Mouse (Mus musculus): ENCODE measurements around the gene Rps2.

The Rps2 gene

DNA sequence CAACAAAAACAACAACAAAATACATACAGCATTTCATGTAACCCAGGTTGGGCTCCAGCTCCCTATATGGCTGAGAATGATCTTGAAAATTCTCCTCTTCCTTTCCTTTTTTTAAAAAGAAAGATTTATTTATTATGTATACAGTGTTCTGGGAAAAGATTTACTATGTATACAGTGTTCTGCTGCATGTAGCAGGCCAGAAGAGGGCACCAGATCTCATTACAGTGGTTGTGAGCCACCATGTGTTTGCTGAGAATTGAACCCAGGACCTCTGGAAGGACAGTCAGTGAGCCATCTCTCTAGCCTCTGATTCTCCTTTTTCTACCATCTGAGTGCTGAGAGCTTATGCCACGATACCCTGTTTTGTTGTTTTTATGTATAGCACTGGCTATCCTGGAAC is 16.6 kb downstream of the Rps2 start:
- no peak for DNase-seq

DNA sequence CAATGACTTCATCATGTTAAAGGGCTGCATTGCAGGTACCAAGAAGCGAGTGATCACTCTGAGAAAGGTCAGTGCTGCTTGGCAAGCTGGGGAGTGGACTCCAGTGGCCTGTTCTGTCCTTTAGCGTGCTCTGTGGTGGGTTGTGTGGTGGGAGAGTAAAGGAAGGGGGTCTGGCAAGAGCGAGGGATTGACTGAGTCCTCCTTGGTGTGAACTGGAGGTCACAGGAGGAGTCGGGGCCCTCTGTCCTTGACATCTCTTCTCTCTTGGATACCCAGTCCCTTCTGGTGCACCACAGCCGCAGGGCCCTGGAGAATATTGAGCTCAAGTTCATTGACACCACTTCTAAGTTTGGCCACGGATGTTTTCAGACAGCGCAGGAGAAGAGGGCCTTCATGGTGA is 17.5 kb downstream of the Rps2 start:
- DNase-seq, result no peak

DNA sequence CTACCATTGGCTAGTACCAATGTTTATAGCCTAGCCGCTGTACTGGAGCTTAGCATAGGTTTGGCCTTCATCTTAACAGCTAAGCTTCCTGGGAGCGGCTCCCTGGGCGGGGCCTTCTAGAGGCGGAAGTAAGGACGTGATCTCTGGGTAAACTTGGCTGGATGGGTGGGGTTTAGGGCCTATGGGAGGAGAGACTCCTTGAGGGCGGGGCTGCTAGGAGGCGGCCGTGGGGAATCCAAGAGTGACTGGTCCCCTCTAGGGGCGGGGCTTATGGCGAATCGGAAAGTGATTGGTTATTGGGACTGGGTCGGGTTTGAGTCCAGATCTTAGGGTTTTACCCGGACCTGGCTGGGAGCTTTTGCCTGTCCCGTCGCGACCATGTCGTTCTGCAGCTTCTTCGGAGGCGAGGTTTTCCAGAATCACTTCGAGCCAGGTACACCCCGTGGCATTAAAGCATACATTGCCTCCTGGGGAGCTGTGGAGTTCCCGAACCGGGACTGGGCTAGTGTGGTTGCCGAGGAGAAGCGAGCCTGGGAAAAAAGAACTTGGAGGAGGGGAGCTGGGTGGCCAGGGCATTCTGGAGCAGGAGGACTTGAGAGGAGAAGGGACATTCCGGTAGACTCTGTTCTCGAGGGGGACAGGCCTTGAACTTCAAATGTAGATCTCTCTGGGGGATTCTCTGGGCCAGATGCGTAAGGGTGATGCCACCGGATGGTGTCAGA is 18.6 kb downstream of the Rps2 start, which contains the start of gene Msrb1:
Gene Msrb1, plus strand, starts transcription at position 313 of the 722 bp plus-strand sequence.
- DNase-seq, result peak; percentile 96

DNA sequence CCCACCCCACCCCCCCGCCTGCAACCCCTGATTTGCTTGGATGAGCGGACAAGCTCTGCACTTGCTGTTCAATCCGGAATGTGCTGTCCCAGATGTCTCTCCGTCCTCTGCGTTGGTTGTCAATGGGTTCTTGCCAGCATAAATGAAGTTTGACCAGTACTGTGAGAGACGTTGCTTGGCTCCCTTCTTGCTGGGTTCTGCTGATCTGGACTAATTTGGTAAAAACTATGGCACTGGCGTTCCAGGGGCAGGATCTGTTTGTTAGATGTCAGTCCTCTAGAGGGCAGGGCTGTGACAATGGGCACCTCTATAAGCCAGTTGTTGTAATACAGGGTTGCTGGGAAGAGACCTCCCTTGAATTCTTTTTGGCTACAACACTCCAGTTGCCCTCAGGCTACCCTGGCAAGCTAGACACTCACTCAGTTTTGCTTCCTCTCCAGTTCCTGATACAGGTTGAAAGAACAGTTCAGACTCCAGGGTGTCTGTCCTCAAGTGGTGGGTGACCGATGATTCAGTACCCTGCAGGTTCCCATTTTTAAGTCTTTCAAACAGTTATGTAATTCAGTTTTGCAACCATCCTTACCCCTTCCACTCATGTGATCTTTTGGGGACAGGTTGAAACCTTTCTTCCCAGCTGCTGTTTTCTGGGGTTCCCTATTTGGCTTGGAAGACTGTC is 19.4 kb downstream of the Rps2 start:
- DNase-seq, result peak; percentile 58

DNA sequence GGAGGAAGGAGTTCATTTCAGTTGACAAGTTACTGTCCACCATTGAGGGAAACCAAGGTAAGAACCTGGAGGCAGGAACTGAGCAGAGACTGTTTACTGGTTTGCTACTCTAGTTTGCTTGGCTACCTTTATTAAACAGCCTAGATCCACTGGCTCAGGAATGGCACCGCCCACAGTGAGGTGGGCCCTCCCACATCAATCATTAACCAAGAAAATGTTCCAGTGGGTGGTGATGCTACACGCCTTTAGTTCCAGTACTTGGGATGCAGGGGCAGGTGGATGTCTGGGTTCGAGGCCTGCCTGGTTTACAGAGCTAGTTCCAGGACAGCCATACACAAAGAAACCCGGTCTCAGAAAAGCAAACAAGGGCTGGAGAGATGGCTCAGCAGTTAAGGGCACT is 20.3 kb downstream of the Rps2 start:
- DNase-seq, result peak; percentile 81

DNA sequence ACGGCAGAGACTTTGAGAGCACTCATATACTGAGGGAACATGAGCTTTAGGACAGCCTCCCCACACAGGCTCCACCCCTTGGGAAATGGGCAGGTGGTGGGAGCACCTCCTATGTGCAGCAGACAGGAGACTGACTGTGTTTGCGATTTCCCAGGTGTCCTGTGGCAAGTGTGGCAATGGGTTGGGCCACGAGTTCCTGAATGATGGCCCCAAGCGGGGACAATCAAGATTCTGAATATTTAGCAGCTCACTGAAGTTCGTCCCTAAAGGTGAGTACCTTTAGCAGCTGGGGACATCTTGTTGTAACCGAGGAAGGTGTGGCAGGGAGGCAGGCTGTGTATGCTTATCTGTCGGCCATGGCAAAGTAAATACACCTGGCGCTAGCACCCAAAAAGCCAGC is 22.0 kb downstream of the Rps2 start:
- no peak for DNase-seq

DNA sequence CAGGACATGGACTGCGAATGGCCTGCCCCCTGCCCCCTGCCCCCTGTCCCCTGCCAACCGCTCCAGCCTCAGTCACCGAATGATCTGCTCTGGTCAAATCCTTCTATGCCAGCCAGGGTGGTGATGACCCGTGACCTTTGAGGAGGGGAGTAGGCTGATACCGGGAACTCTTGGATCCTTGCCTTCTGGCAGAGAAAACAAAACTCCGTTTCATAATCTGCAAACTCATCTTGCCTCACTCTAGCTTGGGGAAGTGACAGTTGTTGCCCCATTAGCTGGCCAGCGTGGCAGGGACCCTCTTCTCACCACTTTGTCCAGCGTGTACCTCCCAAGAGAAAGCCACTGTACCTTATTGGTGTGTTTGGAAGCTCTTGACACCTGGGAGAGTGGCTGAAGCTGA is 24.4 kb downstream of the Rps2 start:
- no peak for DNase-seq

DNA sequence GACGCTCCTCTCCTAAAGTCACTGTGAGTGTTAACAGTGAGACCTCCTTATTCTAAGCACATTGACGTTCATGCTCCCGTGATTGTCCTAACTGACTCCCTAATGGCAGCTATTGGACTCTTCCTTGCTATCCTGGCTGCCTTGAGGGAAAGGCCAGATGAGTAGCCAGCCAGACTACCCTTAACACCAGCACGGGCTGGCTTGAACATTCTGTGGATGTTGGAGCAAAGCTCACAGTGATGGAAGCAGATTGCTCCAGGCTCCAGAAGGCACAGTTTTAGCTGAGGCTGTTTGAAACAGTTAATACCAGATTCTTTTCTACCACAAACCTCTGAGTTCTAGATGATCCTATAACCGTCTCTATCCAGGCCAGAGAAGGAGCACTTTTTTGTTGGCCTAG is 26.0 kb downstream of the Rps2 start:
- DNase-seq, result no peak

DNA sequence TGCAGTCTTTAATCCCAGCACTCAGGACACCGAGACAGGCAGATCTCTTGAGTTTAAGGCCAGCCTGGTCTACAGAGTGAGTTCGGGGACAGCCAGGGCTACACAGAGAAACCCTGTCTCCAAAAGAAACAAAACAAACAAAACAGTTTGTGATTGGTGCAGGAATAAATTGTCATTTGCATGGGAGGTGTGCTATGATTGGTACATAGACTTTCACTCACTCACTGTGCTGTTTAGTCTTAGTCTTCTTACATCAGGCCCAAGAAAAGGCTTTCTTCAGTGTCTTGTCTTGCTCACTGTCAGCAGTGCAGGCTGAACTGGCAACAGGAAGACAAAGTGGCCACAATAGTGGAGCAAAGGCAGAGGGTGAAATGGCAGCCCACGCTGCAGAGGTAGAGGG is 26.5 kb downstream of the Rps2 start:
- no peak for DNase-seq

DNA sequence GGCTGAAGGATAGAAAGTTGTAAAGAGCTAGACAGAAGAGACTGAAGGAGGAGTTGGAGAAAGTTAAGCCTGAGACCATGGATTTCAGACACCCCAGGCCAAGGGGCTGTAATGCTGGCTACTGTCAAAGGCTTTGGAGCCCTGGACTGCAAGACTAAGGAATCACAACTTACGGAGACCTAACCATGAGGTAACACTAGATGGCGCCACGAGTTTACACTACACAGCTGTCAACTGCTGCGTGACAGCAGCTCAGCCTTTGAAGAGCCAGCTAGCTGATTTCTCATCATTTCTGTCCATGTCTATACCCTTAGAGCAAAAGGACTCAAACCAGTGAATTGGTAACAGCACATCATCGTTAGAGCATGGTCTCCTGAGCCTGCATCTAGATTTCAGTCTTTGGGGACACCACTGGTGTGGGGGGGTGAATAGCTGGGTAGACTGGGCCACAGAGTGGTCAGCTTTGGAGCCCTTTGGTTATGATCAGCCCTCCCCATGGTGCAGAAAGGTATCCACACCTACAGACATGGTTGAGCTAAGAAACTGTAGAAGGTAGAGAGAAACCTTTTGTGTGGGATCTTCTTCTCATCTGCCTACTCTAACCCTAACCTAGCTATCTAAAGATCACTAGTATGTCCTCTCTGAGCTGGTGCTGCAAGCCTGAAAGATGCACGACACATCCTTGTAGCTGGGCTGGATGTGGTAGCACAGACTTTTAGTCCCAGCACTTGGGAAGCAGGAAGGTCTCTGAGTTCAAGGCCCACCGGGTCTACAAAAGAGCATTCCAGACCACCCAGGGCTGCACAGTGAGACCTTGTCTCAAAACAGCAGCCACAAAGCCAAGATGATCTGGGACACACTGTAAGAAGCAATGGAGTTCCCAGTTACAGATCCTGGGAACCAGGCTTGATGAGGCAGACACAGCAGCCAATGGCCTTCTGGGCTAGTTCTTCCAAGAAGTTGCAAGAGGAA is 27.9 kb downstream of the Rps2 start:
- DNase-seq, result peak; percentile 89

DNA sequence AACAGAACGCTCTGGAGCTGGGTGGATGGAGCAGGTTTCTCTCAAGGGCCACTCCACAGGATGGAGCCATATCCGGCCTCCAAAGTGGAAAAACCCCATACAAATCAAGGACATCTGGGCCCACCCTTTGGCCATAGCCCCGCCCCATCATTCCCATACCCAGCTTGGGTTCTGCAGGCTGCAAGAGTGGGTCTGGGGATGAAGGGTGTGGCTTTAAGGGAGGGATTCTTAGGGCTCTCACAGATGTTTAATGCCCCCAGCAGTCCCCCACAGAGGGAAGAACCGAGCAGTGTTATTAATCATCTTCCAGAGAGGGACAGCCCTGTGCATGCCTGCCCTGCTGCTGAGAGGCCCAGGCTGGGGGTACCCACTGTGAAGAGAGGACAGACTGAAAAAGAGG is 29.1 kb downstream of the Rps2 start:
- DNase-seq, result no peak

DNA sequence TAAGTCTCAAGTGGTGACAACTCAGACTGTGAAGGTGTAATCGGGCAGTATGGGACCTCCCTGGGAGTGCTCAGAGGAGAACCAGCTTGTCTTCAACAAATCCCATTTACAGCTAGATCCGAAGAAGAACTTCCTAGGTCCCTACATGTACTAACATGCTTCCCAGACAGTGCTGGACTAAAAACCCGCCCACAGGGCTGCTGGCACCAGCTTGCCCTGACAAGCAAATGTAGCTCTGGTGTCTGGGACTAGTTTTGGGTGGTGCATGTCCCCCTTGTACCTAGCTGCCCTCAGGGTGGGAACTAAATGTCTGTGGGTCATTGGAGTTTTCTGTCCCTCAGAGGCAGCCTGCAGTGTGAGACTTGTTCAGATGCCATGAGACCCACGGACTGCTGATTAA is 33.6 kb downstream of the Rps2 start:
- DNase-seq, result no peak

DNA sequence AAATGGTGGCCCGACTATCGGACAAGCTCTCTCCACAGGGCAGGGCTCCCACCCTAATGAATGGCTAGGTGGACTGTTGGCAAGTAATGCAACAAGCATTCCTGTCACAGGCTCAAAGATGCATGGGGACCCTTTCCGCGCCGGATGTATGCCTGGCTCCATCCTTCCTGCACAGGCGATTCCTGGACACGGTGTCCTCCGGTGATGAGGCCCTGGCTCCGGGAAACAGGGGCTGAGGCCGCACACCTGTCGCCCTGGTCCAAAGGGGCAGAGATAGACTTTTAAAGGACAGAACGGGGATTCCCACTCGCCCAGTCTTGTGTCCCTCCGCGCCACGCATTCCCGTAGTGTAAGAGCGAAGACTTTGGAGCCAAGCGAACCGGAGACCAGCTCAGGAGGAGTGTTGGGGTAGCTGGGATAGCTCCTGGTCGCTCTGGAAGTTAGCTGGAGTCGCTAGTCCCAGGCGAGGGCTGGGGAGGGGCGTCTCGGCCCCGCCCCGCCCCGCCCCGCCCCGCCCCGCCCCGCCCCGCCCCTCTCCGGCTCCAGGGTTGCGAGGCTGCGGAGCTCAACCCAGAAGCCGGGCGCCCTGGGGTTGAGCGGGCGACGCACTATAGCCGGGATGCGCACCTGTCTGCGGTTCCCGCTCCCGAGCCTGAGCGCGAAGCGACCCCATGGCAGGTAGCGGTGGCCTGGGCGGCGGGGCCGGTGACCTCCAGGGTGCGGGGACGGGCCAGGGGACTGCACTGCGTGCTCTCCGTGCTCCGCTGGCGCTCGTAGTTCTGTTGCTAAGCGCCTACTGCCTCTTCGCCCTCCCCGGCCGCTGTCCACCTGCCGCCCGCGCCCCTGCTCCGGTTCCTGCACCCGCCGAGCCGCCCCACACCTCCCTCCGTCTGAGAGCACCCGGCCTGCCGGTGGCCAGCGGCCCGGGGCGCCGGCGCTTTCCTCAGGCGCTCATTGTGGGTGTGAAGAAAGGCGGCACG is 34.8 kb downstream of the Rps2 start, which contains the start of gene Hs3st6:
Gene Hs3st6, plus strand, starts transcription at position 574 of the 980 bp plus-strand sequence.
- peak; percentile 71 for DNase-seq

DNA sequence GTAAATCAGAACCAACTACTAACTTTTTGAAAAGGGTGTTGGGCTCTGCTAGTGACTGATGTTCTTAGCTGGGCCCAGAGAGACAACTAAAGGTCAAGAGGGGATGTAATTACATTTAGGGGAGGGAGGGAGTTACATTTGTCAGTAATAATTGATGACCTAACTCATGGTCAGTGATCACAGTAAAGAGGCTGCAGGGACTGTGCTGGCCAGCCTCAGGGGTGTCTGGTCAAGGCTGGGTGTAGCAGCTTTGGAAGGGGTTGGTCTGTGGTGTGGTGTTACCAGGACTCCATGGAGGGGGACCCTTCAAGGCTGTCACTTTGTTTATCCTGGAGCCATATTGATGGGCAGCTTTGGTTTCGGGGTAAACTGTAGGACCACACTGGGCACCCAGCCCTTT is 39.5 kb downstream of the Rps2 start:
- no peak for DNase-seq

DNA sequence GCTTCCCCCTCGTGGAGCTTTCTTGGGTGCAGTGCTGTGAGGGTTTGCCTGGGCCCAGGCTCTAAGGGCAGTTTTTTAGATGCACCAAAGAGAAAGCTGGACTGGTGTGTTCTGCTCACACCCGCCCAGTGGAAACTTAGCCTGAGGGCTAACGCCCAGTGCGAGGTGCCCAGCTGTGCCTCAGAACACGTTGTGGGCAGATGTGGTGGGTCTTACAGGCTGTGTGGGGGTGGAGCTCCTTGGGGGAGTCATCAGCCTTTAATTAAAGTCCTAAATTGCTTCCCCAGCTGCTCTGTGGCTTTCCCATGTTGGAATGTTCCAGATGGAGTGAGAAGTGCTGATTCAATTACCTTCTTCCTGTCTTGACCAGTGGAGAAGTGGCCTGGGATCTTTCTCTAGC is 43.2 kb downstream of the Rps2 start:
- no peak for DNase-seq

DNA sequence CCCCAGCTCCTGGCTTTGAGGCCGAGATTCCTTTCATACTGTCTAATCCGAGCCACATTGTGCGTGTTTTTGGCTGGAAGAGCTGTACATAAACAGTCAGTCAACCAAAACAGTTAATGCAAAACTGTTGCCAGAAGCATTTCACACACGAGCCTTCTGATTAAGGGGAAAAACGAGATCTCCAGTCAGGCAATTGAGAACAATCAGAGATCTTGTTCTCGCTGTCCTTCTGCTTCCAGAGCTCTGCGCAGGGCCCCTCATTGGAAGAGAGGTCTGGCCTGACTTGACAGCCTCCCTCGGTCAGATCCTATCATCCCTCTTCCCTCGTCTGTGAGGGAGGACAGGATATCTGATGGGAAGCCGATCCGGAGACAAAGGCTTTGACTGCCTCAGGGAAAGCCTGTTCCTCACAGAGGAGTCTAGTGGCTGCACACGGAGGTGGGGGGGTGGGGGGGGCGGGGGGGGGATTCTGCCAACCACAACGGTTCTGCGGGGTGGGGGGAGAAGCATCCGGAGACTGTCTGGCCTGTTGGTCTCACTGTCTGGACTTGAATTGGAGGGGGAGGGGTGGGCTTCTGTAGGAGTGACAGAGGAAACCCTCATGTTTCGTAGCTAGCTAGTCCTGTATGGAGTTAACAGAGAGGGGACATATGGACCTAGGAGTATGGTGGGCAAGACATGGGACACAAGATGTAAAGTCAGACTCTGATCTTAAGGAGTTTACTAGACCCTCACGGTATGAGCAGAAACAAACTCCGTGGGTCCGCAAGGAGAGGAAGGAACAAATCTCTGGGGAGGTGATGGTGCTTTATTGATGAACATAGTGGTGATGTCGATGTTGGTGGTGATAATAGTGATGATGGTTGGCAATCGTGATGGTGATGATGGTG is 47.3 kb downstream of the Rps2 start:
- DNase-seq, result no peak

DNA sequence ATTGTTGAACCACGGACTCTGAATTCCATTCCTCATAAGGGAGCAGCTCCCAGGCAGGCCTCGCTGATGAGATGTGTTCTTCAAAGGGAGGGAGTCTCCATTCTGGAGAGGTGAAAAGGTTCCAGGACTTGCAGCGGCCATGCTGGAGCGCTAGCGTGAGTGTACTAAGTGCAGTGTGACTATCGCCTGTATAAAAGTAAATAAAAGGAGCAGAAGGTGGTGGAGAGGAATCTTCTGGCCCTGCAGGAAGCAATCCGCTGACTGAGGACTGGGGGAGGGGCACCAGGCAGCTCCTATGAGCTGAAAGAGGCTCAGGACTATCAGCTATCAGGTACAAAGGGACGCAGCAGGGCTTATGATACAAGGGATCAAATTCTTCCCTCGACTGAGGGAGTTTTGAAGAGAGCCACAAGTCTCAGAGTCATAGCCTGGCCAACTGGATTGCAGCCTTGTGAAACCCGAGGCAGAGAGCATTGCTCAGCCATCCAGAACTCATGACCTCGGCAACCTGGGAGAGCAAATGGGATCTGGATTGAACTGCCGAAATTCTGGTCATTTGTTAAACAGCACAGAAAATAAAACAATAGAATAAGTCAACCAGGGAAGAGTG is 48.5 kb downstream of the Rps2 start:
- DNase-seq, result peak; percentile 49

DNA sequence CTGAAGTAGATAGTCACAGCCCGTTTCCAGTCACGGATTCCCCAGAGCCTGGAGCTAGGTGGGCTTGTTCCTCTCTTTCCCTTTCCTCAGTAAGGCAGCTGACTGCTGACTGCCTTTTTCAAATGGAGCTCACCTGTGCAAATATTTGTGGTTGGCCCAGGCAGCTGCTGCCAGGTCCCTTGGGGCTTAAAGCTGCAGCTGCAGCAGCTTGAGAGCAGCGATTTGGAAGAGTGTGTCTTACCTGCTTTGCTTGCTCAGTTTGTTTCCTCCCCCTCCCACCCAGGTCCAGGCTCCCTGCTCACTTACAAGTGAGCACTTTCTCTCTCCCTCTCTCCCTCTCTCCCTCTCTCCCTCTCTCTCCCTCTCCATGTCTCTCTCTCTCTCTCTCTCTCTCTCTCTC is 51.2 kb downstream of the Rps2 start:
- DNase-seq, result no peak

Measured in kidney, adult 18-20 months (tissue).